Mouse (Mus musculus) liver, embryonic 16.5 days (tissue): ENCODE results near the gene Oaz3. TPM values are rescaled to one million over a fixed set of nuclear protein-coding genes. Genes with fewer than 3 reads are reported as not detected.

Experiments
- ATAC-seq: fragments of 200-750 bp; cut with Nextera tagmentation; 2 replicates; pipeline ENCODE4 v1.8.0; 2017; ENCODE audit warnings: low read depth, mild to moderate bottlenecking, moderate number of reproducible peaks, moderate library complexity
- H3K27ac ChIP-seq: fragments of 300-500 bp; sonication (generic); 2 replicates; pipeline ENCODE4 v1.5.1; 2014; ENCODE audit warnings: mild to moderate bottlenecking, low read length
- H3K27me3 ChIP-seq: fragments of 300-500 bp; sonication (generic); 2 replicates; pipeline ENCODE4 v1.6.1; 2014; ENCODE audit warnings: low read depth, low read length, mixed read lengths; ENCODE audit not compliant: control insufficient read depth, insufficient read depth
- H3K36me3 ChIP-seq: fragments of 300-500 bp; sonication (generic); 2 replicates; pipeline ENCODE4 v1.6.1; 2014; ENCODE audit warnings: mild to moderate bottlenecking; ENCODE audit not compliant: control insufficient read depth, insufficient read depth
- H3K4me1 ChIP-seq: fragments of 300-500 bp; sonication (generic); 2 replicates; pipeline ENCODE4 v1.6.1; 2014; ENCODE audit warnings: low read depth, low read length, mixed read lengths; ENCODE audit not compliant: control insufficient read depth
- H3K4me2 ChIP-seq: fragments of 300-500 bp; sonication (generic); 2 replicates; pipeline ENCODE4 v1.6.1; 2014; ENCODE audit warnings: low read depth, low read length, mixed read lengths
- H3K4me3 ChIP-seq: fragments of 300-500 bp; sonication (generic); 2 replicates; pipeline ENCODE4 v1.5.1; 2014; ENCODE audit warnings: low read depth, mild to moderate bottlenecking, low read length
- H3K9ac ChIP-seq: fragments of 300-500 bp; sonication (generic); 2 replicates; pipeline ENCODE4 v1.6.1; 2014; ENCODE audit warnings: low read depth, low read length
- H3K9me3 ChIP-seq: fragments of 300-500 bp; sonication (generic); replicated peaks from 2 replicates; pipeline ENCODE4 v1.6.1; 2016; ENCODE audit warnings: low read length; ENCODE audit not compliant: control insufficient read depth
- WGBS: fragments of 180-500 bp; shearing (Covaris S2); extraction: QIAGEN DNeasy Blood & Tissue Kit; methylation state at CpG from one replicate; pipeline ENCODE4 v1.1.7; 2014; ENCODE audit not compliant: insufficient replicate concordance; 5-methylcytosine and 5-hydroxymethylcytosine counted together
- polyA plus RNA-seq: library from polyadenylated mRNA; unstranded; fragments of >200 nt; fragmentation: Nextera tagmentation; extraction: Ambion mirVana; gene quantifications from 2 replicates; pipeline ENCODE4 v1.2.1, GENCODE M21; 2015

Oaz3 gene
- polyA plus RNA-seq, 1 experiment from 2014 or later = 0.26 TPM

DNA sequence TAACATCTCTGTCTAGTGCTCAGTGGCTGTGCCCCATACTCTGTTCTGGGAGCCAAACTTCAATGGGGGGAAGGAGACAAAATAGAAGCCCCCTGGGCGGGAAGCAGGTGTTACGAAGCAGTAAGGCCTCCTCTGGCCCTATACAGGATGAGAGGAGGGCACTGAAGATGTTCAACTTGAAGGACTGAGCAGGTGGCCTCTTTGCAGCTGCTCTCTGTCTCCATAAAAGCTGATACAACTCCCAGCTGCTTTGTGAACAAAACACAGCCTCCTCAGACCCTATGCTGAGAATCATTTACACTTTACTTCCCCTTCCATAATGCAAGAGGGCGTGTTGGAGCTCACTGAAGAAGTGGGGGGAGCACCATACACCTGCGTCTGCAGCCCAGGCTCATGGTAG is 57.0 kb downstream of the Oaz3 start:
- H3K27ac ChIP-seq = no peak overlapping the region
- ATAC-seq = no peak
- H3K4me3 ChIP-seq = no peak overlapping the region
- no peaks in the 10 kb centered on the region for H3K9me3 ChIP-seq
- H3K36me3 ChIP-seq = no peaks in the 10 kb centered on the region
- no peak overlapping the region for H3K9ac ChIP-seq
- H3K4me1 ChIP-seq = no peaks in the 10 kb centered on the region
- WGBS = 40% methylated on average over 4 of the region's 4 CpGs
- no peak overlapping the region for H3K4me2 ChIP-seq
- no peaks in the 10 kb centered on the region for H3K27me3 ChIP-seq

DNA sequence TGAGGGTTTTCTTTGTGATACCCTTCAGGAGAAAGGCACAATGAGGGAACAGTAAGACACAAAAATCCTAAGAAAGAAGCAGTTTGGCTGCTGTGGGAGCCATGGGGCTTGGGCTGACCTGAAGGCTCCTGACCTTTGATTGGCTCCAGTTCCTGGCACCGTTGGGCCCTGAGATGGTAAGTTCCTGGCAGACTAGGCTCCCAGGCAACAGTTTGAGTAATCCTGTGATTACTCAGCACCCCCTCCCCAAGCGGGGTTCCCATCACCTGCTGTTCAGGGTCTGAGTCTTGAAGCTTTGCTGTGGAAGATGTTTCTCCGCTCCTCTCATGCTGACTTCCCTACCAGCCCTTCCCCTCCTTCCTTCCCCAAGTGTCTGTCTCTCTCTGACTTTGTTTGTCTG is 60.2 kb downstream of the Oaz3 start:
- no peaks in the 10 kb centered on the region for H3K9me3 ChIP-seq
- no peaks in the 10 kb centered on the region for H3K4me1 ChIP-seq
- no peak for ATAC-seq
- no peak overlapping the region for H3K4me2 ChIP-seq
- H3K9ac ChIP-seq = no peak overlapping the region
- no peaks in the 10 kb centered on the region for H3K27me3 ChIP-seq
- H3K27ac ChIP-seq = no peak overlapping the region
- no peak overlapping the region for H3K4me3 ChIP-seq
- 50% methylated on average over 3 of the region's 3 CpGs for WGBS
- no peaks in the 10 kb centered on the region for H3K36me3 ChIP-seq

Other genes with a start within 250 kb of the Oaz3 start
- gene Gm5286, start 247.2 kb downstream of the Oaz3 start, polyA plus RNA-seq = not detected in 2 replicates
- not detected in 2 replicates for gene Gm4778, start 179.9 kb downstream of the Oaz3 start, polyA plus RNA-seq
- 4.4 and 4.6 TPM in 2 replicates for gene Them4, start 133.8 kb downstream of the Oaz3 start, polyA plus RNA-seq
- not detected in 2 replicates for gene Them5, start 101.8 kb downstream of the Oaz3 start, polyA plus RNA-seq
- gene C2cd4d, start 81.5 kb downstream of the Oaz3 start, polyA plus RNA-seq = not detected in 2 replicates
- gene Rorc, start 71.1 kb downstream of the Oaz3 start, polyA plus RNA-seq = 2.2 and 2.3 TPM in 2 replicates
- 0.06 TPM in 2 replicates for gene Lingo4, start 45.4 kb downstream of the Oaz3 start, polyA plus RNA-seq
- gene Tdrkh, start 30.6 kb downstream of the Oaz3 start, polyA plus RNA-seq = 8.1 and 9.6 TPM in 2 replicates
- gene Mrpl9, start 597 bp downstream of the Oaz3 start, polyA plus RNA-seq = 33.5 and 33.8 TPM in 2 replicates
- 0.18 and 0.33 TPM in 2 replicates for gene Celf3, start 34.4 kb upstream of the Oaz3 start, polyA plus RNA-seq
- gene Riiad1, start 36.4 kb upstream of the Oaz3 start, polyA plus RNA-seq = 0.24 and 0.36 TPM in 2 replicates
- 10.2 and 12.3 TPM in 2 replicates for gene Snx27, start 138.8 kb upstream of the Oaz3 start, polyA plus RNA-seq
- not detected in 2 replicates for gene Gm10972, start 199.2 kb upstream of the Oaz3 start, polyA plus RNA-seq
- 13.2 and 13.3 TPM in 2 replicates for gene Tuft1, start 215.0 kb upstream of the Oaz3 start, polyA plus RNA-seq
- 93.0 and 115 TPM in 2 replicates for gene Selenbp2, start 249.6 kb upstream of the Oaz3 start, polyA plus RNA-seq